Mouse (Mus musculus) hindbrain, embryonic 12.5 days (tissue): ENCODE data around the gene Hapln2. TPM values are rescaled to one million over a fixed set of nuclear protein-coding genes. Genes with fewer than 3 reads are reported as not detected.

ENCODE experiments used
- ATAC-seq: fragments of 200-750 bp; cut with Nextera tagmentation; 2 replicates; pipeline ENCODE4 v1.8.0; 2017; ENCODE audit warnings: moderate TSS enrichment; ENCODE audit not compliant: low FRiP score
- H3K27ac ChIP-seq: fragments of 300-500 bp; sonication (generic); 2 replicates; pipeline ENCODE4 v1.5.1; 2016; ENCODE audit warnings: mild to moderate bottlenecking
- H3K27me3 ChIP-seq: fragments of 300-500 bp; sonication (generic); 2 replicates; pipeline ENCODE4 v1.6.1; 2016; ENCODE audit warnings: mild to moderate bottlenecking
- H3K36me3 ChIP-seq: fragments of 300-500 bp; sonication (generic); 2 replicates; pipeline ENCODE4 v1.6.1; 2016; ENCODE audit warnings: mild to moderate bottlenecking
- H3K4me1 ChIP-seq: fragments of 300-500 bp; sonication (generic); 2 replicates; pipeline ENCODE4 v1.6.1; 2016
- H3K4me2 ChIP-seq: fragments of 300-500 bp; sonication (generic); replicated peaks from 2 replicates; pipeline ENCODE4 v1.6.1; 2016; ENCODE audit warnings: mild to moderate bottlenecking
- H3K4me3 ChIP-seq: fragments of 300-500 bp; sonication (generic); 2 replicates; pipeline ENCODE4 v1.5.1; 2016; ENCODE audit warnings: mild to moderate bottlenecking
- H3K9ac ChIP-seq: fragments of 300-500 bp; sonication (generic); 2 replicates; pipeline ENCODE4 v1.6.1; 2016; ENCODE audit warnings: mild to moderate bottlenecking, moderate library complexity
- H3K9me3 ChIP-seq: fragments of 300-500 bp; sonication (generic); replicated peaks from 2 replicates; pipeline ENCODE4 v1.6.1; 2016; ENCODE audit warnings: mild to moderate bottlenecking
- WGBS: fragments of 180-500 bp; shearing (Covaris S2); methylation state at CpG from one replicate; pipeline ENCODE4 v1.1.7; 2016; 5-methylcytosine and 5-hydroxymethylcytosine counted together
- polyA plus RNA-seq: library from polyadenylated mRNA; unstranded; fragments of >200 nt; fragmentation: Nextera tagmentation; extraction: Ambion mirVana; gene quantifications from 2 replicates; pipeline ENCODE4 v1.2.1, GENCODE M21; 2016

Gene Hapln2
- polyA plus RNA-seq, 1 experiment from 2014 or later: 0.30 TPM

DNA sequence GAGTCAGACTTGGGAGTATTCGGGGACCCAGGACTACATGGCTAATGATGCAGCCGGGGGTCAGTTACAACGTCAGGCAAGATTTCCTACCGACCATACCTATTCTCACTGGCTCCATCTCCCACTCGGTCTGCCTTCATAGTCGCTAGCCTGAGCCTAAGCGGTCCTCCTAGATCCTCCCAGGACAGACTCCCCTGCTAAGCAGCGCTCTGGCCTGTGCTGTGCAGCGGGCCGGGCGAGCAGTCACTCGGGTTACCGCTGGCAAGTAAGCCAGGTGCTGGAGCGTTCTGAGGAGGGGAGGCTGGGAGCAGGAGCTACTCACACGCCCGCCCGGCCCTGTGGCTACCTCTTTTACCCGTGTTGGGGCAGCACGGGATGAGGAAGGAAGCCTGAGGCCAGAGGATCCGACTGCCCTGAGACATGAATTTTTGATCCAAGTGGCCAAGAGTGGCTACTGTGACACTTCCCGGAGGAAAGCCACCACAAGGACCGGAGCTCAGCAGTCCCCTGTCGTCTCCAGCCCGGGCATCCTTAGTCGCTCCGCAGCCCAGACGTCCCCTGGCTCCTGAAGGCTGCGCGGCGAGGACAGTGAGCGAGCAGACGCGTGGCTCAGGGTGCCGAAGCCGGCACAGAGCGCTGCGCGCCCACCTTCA is 28.0 kb downstream of the Hapln2 start:
- ATAC-seq: no peak
- Histone ChIP-seq H3K4me3 (peak overlapping the region; percentile 47), H3K27ac (no peak overlapping the region), H3K4me1 (peaks cover 43% of the 10 kb centered on the region), H3K36me3 (no peaks in the 10 kb centered on the region), H3K4me2 (peak overlapping the region; percentile 90), H3K27me3 (peaks cover 98% of the 10 kb centered on the region), H3K9me3 (no peaks in the 10 kb centered on the region; the same call in 1 of the 2 replicates), H3K9ac (peak overlapping the region; percentile 55; the same call in 1 of the 2 replicates)
- 1% methylated on average over 38 of the region's 38 CpGs for WGBS

DNA sequence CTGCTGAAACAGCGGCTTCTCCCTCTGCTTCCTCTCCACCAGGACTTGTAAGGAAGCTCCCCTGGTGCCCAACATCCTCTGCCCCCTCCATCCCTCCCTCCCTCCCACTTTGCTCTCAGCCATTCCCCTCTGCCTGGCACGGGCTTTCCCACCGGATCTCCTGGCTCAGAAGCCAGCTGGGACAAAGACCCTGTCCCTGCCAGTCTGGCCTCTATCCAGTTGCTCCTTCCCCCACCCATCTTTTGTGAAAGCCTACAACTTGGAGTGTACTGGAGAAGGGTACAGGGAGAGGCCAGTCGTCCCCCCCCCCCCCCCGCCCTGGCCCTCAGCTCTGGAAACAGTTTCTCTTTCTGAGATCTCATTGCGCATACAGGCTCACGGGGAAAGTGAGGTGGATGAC is 28.6 kb downstream of the Hapln2 start:
- Histone ChIP-seq H3K4me2 (0 out of 2 replicates have a peak overlapping the region, but pooled peaks have one; percentile 90), H3K27me3 (peaks cover 100% of the 10 kb centered on the region), H3K9ac (no peak overlapping the region), H3K36me3 (no peaks in the 10 kb centered on the region), H3K9me3 (no peaks in the 10 kb centered on the region; the same call in 1 of the 2 replicates), H3K4me1 (peaks cover 43% of the 10 kb centered on the region), H3K27ac (no peak overlapping the region), H3K4me3 (0 out of 2 replicates have a peak overlapping the region, but pooled peaks have one; percentile 47)
- ATAC-seq: no peak
- 5% methylated on average over 7 of the region's 7 CpGs for WGBS

DNA sequence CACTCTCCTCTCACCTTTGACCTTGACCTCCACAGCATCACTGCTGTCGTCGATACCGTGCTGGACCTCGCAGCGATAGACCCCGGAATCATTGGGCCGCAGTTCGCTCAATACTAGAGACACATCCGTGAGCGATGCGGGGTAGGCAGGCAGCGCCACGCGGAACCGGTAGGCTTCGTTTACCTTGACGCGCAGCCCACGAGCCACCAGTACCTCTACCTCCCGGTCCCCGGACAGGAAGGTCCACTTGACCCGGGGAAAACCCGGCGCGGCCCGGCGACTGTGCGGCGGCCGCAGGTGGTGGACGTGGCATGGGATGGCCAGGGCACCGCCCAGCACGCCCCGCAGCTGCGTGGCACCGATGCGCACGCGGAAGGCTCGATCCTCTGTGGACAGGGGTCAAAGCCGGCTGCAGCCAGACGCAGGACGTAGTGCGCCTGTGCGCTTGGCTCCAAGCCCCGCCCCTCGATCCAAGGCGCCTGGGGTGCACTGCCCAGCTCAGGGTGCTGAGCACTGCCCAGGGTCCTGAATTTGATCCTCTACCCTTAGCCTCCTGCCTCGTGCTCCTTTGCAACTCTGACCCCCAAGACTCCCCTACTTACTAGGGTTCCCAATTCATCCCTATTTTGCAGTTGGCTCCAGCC is 30.3 kb downstream of the Hapln2 start:
- Histone ChIP-seq H3K27me3 (peaks cover 99% of the 10 kb centered on the region), H3K9ac (peak overlapping the region; percentile 53; the same call in 1 of the 2 replicates), H3K36me3 (no peaks in the 10 kb centered on the region), H3K9me3 (no peaks in the 10 kb centered on the region; the same call in 1 of the 2 replicates), H3K4me1 (peaks cover 35% of the 10 kb centered on the region), H3K4me2 (peak overlapping the region; percentile 71), H3K27ac (no peak overlapping the region), H3K4me3 (peak overlapping the region; percentile 41)
- WGBS: 1% methylated on average over 49 of the region's 49 CpGs
- ATAC-seq: no peak

GRCm38 (mm10) chr3:87996401-87996800 is 31.0 kb downstream of the Hapln2 start:
- H3K9ac ChIP-seq: no peak overlapping the region
- H3K9me3 ChIP-seq: no peaks in the 10 kb centered on the region; the same call in 1 of the 2 replicates
- H3K36me3 ChIP-seq: no peaks in the 10 kb centered on the region
- peak overlapping the region; percentile 41; the same call in 1 of the 2 replicates for H3K4me3 ChIP-seq
- no peak overlapping the region for H3K27ac ChIP-seq
- H3K27me3 ChIP-seq: peaks cover 99% of the 10 kb centered on the region
- ATAC-seq: no peak
- 1% methylated on average over 15 of the region's 15 CpGs for WGBS
- H3K4me2 ChIP-seq: peak overlapping the region; percentile 71
- H3K4me1 ChIP-seq: peaks cover 34% of the 10 kb centered on the region

GRCm38 (mm10) chr3:87995331-87995730 is 32.1 kb downstream of the Hapln2 start:
- 30% methylated on average over 11 of the region's 11 CpGs for WGBS
- no peak for ATAC-seq
- no peak overlapping the region for H3K4me3 ChIP-seq

DNA sequence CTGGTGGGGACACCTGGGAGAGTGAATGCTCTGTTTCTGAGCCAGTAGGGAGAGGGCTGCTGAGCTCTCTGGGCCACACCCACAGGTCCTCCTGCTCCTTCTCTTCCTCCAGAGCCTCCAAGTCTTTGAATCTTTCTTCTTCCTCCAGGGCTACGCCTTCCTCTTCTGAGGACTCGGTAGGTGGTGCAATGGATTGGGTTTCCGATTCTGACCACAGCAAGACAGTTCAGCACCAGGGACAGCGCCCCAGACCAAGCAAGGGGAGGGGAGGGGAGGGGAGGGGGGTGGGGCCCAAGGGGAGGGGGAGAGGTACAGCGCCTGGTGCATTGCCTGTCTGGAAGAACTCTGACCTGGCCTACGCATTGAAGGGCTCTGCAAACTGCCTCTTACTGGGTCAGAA is 33.9 kb downstream of the Hapln2 start:
- no peaks in the 10 kb centered on the region for H3K36me3 ChIP-seq
- no peak overlapping the region for H3K9ac ChIP-seq
- H3K4me2 ChIP-seq: no peak overlapping the region
- peaks cover 96% of the 10 kb centered on the region for H3K27me3 ChIP-seq
- H3K27ac ChIP-seq: no peak overlapping the region
- no peak overlapping the region for H3K4me3 ChIP-seq
- 2% methylated on average over 5 of the region's 6 CpGs for WGBS
- peaks cover 12% of the 10 kb centered on the region for H3K4me1 ChIP-seq
- no peaks in the 10 kb centered on the region for H3K9me3 ChIP-seq
- no peak for ATAC-seq

More at GRCm38 (mm10) chr3:87995331-87995730, 32.1 kb downstream of the Hapln2 start:
- no peak overlapping the region for H3K27ac ChIP-seq
- no peaks in the 10 kb centered on the region; the same call in 1 of the 2 replicates for H3K9me3 ChIP-seq
- H3K9ac ChIP-seq: no peak overlapping the region
- H3K27me3 ChIP-seq: peaks cover 99% of the 10 kb centered on the region
- H3K4me1 ChIP-seq: peaks cover 29% of the 10 kb centered on the region
- no peak overlapping the region for H3K4me2 ChIP-seq
- no peaks in the 10 kb centered on the region for H3K36me3 ChIP-seq

- Histone ChIP-seq H3K36me3 (no peaks in the 10 kb centered on the region), H3K9me3 (no peaks in the 10 kb centered on the region), H3K27ac (no peak overlapping the region), H3K4me3 (no peak overlapping the region), H3K9ac (no peak overlapping the region), H3K4me1 (peaks cover 32% of the 10 kb centered on the region), H3K4me2 (no peak overlapping the region), H3K27me3 (peaks cover 61% of the 10 kb centered on the region)
- WGBS: 41% methylated on average over 10 of the region's 10 CpGs
- no peak for ATAC-seq
Observed at GRCm38 (mm10) chr3:87989935-87990334, 37.4 kb downstream of the Hapln2 start.

- Histone ChIP-seq H3K4me2 (peak overlapping the region; percentile 72), H3K27ac (no peak overlapping the region), H3K36me3 (no peaks in the 10 kb centered on the region), H3K4me1 (peaks cover 49% of the 10 kb centered on the region), H3K9ac (peak overlapping the region; percentile 52), H3K9me3 (no peaks in the 10 kb centered on the region), H3K27me3 (peaks cover 43% of the 10 kb centered on the region), H3K4me3 (peak overlapping the region; percentile 35)
- 11% methylated on average over 15 of the region's 15 CpGs for WGBS
- peak; percentile 2; the same call in 1 of the 2 replicates for ATAC-seq
Observed at GRCm38 (mm10) chr3:87988068-87988467, 39.3 kb downstream of the Hapln2 start.

DNA sequence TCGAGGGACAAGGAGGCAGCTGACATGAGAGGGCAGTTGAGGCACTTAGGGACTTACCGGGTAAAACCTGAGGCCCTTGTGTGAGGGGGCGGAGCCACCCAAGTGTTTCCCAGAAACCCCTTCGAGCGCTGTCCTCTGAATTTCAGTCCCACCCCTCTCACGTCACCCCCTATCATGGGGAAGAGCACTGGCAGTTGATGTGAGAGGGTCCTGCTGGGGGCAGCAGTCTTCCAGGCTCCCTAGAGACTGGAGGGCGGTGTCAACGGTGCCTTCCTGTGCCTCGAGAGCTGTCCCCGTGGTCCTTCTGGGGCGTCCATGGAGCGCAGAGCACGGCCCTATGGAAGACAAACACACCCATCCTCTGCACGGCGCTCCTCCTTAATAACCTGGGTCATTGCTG is 39.8 kb downstream of the Hapln2 start:
- peaks cover 39% of the 10 kb centered on the region for H3K27me3 ChIP-seq
- H3K36me3 ChIP-seq: no peaks in the 10 kb centered on the region
- peak overlapping the region; percentile 72 for H3K4me2 ChIP-seq
- H3K27ac ChIP-seq: peak overlapping the region; percentile 19; the same call in 1 of the 2 replicates
- peak; percentile 68 for ATAC-seq
- peaks cover 54% of the 10 kb centered on the region for H3K4me1 ChIP-seq
- H3K9me3 ChIP-seq: no peaks in the 10 kb centered on the region
- H3K4me3 ChIP-seq: peak overlapping the region; percentile 35
- WGBS: under 1% methylated on average over 15 of the region's 15 CpGs
- H3K9ac ChIP-seq: peak overlapping the region; percentile 52

DNA sequence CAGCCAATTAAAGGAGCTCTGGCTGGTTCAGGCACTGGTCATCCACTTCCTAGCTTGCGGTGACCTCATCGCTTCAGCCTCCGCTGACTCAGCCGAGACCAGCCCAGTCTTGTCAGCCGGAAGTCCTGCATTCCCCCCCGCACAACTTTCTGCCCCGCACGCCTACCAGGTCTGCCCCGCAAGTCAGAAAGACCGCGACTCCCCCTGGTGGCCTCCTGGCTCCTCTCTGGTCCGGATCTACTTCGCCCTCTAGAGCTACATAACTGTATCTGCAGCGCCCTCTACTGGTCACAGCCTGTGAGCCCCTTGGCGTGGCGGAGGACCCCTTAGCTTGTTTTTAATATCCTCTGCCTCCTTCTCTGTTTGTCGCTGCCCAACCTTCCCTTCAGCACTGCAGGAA is 40.5 kb downstream of the Hapln2 start:
- peak overlapping the region; percentile 19; the same call in 1 of the 2 replicates for H3K27ac ChIP-seq

GRCm38 (mm10) chr3:87985505-87986320 is 41.7 kb downstream of the Hapln2 start:
- WGBS: 29% methylated on average over 12 of the region's 12 CpGs
- Histone ChIP-seq H3K36me3 (no peaks in the 10 kb centered on the region), H3K9ac (no peak overlapping the region), H3K27me3 (peaks cover 20% of the 10 kb centered on the region), H3K4me1 (peaks cover 73% of the 10 kb centered on the region), H3K4me3 (no peak overlapping the region), H3K9me3 (no peaks in the 10 kb centered on the region), H3K4me2 (peak overlapping the region; percentile 17; the same call in 1 of the 2 replicates), H3K27ac (peak overlapping the region; percentile 74)
- ATAC-seq: peak; percentile 29

More for the DNA sequence above, 40.5 kb downstream of the Hapln2 start:
- H3K4me3 ChIP-seq: peak overlapping the region; percentile 35
- H3K9me3 ChIP-seq: no peaks in the 10 kb centered on the region
- 0% methylated on average over 17 of the region's 17 CpGs for WGBS
- peaks cover 31% of the 10 kb centered on the region for H3K27me3 ChIP-seq
- ATAC-seq: peak; percentile 74
- no peak overlapping the region for H3K9ac ChIP-seq
- peak overlapping the region; percentile 72 for H3K4me2 ChIP-seq
- peaks cover 61% of the 10 kb centered on the region for H3K4me1 ChIP-seq
- no peaks in the 10 kb centered on the region for H3K36me3 ChIP-seq

DNA sequence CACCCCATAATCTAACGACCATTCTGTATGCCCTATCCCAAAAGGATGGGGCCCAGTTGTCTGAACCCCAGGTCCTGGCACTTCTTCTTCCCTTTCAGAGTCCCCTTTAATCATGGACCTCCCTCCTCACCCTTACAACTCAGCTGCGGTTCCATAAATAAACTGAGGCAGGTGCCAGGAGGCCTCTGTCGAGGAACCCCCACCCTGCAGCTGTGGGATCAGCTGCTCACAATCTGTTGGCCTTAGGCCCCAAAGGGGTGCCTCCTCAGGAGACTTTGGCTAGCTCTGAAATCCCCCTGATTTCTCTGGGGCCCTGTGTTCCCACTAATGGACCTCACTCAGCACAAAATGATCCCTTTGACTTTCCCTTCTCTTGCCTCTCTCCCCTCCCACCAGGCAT is 43.3 kb downstream of the Hapln2 start:
- Histone ChIP-seq H3K27ac (peak overlapping the region; percentile 79), H3K9ac (no peak overlapping the region), H3K4me1 (peaks cover 86% of the 10 kb centered on the region), H3K9me3 (no peaks in the 10 kb centered on the region), H3K36me3 (peaks cover 3% of the 10 kb centered on the region; the same call in 1 of the 2 replicates), H3K27me3 (peaks cover 4% of the 10 kb centered on the region), H3K4me2 (no peak overlapping the region; the same call in 1 of the 2 replicates), H3K4me3 (no peak overlapping the region)
- no peak for ATAC-seq
- 28% methylated on average over 3 of the region's 3 CpGs for WGBS
